Comparison of ENCODE assay signal across 9 mouse cellular contexts in genomic region chr12:103343456-103343855, GRCm38 (mm10). TPM values are rescaled to one million over a fixed set of nuclear protein-coding genes. Genes with fewer than 3 reads are reported as not detected.
DNase-seq lines count a peak whose midpoint lies in the region; ATAC-seq and TF ChIP-seq lines count a peak whose summit lies in the region.
"Had no signal": no experiment of that assay in that cellular context is flagged by ENCODE, and none has a peak within 500 bp of the region (broad histone marks: within the 10 kb centered on the region; RNA-seq: fewer than 3 reads in every experiment).

No protein-coding gene starts in this region.

- no peaks in the 10 kb centered on the region; the same call in 1 of the 2 replicates for H3K36me3 ChIP-seq in heart, adult 2 months (ENCODE audit: control insufficient read depth, insufficient read depth, low read length)
- H3K36me3 ChIP-seq in heart, embryonic 11.5 days (ENCODE audit: control insufficient read depth, insufficient read depth, low read length), result no peaks in the 10 kb centered on the region
- H3K36me3 ChIP-seq in liver, embryonic 15.5 days (replicated peaks), result no peaks in the 10 kb centered on the region
- H3K36me3 ChIP-seq in spleen, adult 2 months (ENCODE audit: control insufficient read depth, insufficient read depth, low read length), result no peaks in the 10 kb centered on the region
- H3K36me3 ChIP-seq in midbrain, embryonic 10.5 days, result no peaks in the 10 kb centered on the region

- no peak for TF ChIP-seq POLR2A in heart, adult 2 months (IDR thresholded peaks at IDR 0.05; ENCODE audit: insufficient read depth, low read depth, low read length)
- TF ChIP-seq POLR2A in spleen, adult 2 months (IDR thresholded peaks at IDR 0.05; ENCODE audit: low read depth, low read length), result no peak

- no peak for TF ChIP-seq EP300 in heart, adult 2 months (IDR thresholded peaks at IDR 0.05; ENCODE audit: insufficient read depth, low read depth, low read length)

- no peaks in the 10 kb centered on the region; the same call in 1 of the 2 replicates for H3K79me2 ChIP-seq in heart, adult 2 months (replicated peaks; ENCODE audit: control insufficient read depth, insufficient read depth, low read length)

- 63% methylated on average over 8 of the region's 8 CpGs for WGBS in heart, adult 2 months
- WGBS in heart, embryonic 11.5 days (ENCODE audit: insufficient replicate concordance), result 66% methylated on average over 8 of the region's 8 CpGs
- WGBS in liver, embryonic 15.5 days (ENCODE audit: insufficient replicate concordance), result 14% methylated on average over 8 of the region's 8 CpGs
- WGBS in spleen, adult 2 months, result 16% methylated on average over 8 of the region's 8 CpGs
- WGBS in midbrain, embryonic 10.5 days, result 79% methylated on average over 8 of the region's 8 CpGs

- intact Hi-C loops in heart, adult 2 months (cut with DNase I), result no loop called here

- peaks cover 12% of the 10 kb centered on the region for H3K4me1 ChIP-seq in heart, adult 2 months (ENCODE audit: control insufficient read depth, insufficient read depth, low read length)
- peaks cover 11% of the 10 kb centered on the region; the same call in 1 of the 2 replicates for H3K4me1 ChIP-seq in heart, embryonic 11.5 days (ENCODE audit: control insufficient read depth, insufficient read depth, low read length)
- H3K4me1 ChIP-seq in liver, embryonic 15.5 days (replicated peaks), result peaks cover 15% of the 10 kb centered on the region
- peaks cover 69% of the 10 kb centered on the region for H3K4me1 ChIP-seq in spleen, adult 2 months (ENCODE audit: control insufficient read depth, insufficient read depth, insufficient read length)
- H3K4me1 ChIP-seq in midbrain, embryonic 10.5 days, result peaks cover 8% of the 10 kb centered on the region

- H3K9me3 ChIP-seq in heart, embryonic 11.5 days (replicated peaks; ENCODE audit: control insufficient read depth, low read length), result no peaks in the 10 kb centered on the region
- H3K9me3 ChIP-seq in liver, embryonic 15.5 days (replicated peaks), result no peaks in the 10 kb centered on the region
- no peaks in the 10 kb centered on the region for H3K9me3 ChIP-seq in midbrain, embryonic 10.5 days (replicated peaks)

- H3K9ac ChIP-seq in heart, adult 2 months (ENCODE audit: low read depth, low read length), result 0 out of 2 replicates have a peak overlapping the region, but pooled peaks have one; percentile 8
- no peak overlapping the region for H3K9ac ChIP-seq in heart, embryonic 11.5 days (ENCODE audit: low read depth, low read length)
- H3K9ac ChIP-seq in liver, embryonic 15.5 days, result no peak overlapping the region
- H3K9ac ChIP-seq: lung, embryonic 14.5 days had no signal

- no peak for ATAC-seq in heart, embryonic 11.5 days (replicated peaks; ENCODE audit: insufficient number of reproducible peaks, low FRiP score, low TSS enrichment)
- ATAC-seq in liver, embryonic 15.5 days (ENCODE audit: insufficient read depth), result peak; percentile 57

- H3K27me3 ChIP-seq in heart, adult 2 months (ENCODE audit: control insufficient read depth, insufficient read depth, low read length), result no peaks in the 10 kb centered on the region
- no peaks in the 10 kb centered on the region for H3K27me3 ChIP-seq in heart, embryonic 11.5 days (ENCODE audit: control insufficient read depth, insufficient read depth, low read length)
- no peaks in the 10 kb centered on the region for H3K27me3 ChIP-seq in liver, embryonic 15.5 days
- H3K27me3 ChIP-seq in spleen, adult 2 months (ENCODE audit: control insufficient read depth, insufficient read depth, low read length), result no peaks in the 10 kb centered on the region
- peaks cover 12% of the 10 kb centered on the region; the same call in 1 of the 2 replicates for H3K27me3 ChIP-seq in midbrain, embryonic 10.5 days (ENCODE audit: low read depth, poor library complexity, severe bottlenecking)

- no peak overlapping the region; the same call in 1 of the 2 replicates for H3K27ac ChIP-seq in heart, adult 2 months
- H3K27ac ChIP-seq in heart, embryonic 11.5 days (ENCODE audit: low read depth, low read length), result no peak overlapping the region
- peak overlapping the region; percentile 10; the same call in 1 of the 2 replicates for H3K27ac ChIP-seq in liver, embryonic 15.5 days (replicated peaks)
- H3K27ac ChIP-seq in spleen, adult 2 months (ENCODE audit: insufficient read depth, low read length), result peak overlapping the region; percentile 84
- H3K27ac ChIP-seq in midbrain, embryonic 10.5 days (replicated peaks), result no peak overlapping the region

- H3K4me2 ChIP-seq in heart, embryonic 11.5 days, result no peak overlapping the region
- no peak overlapping the region for H3K4me2 ChIP-seq in liver, embryonic 15.5 days
- H3K4me2 ChIP-seq: lung, embryonic 14.5 days had no signal

- no peak overlapping the region for H3K4me3 ChIP-seq in heart, adult 2 months
- no peak overlapping the region for H3K4me3 ChIP-seq in heart, embryonic 11.5 days (ENCODE audit: low read depth, low read length)
- no peak overlapping the region for H3K4me3 ChIP-seq in liver, embryonic 15.5 days (replicated peaks)
- no peak overlapping the region for H3K4me3 ChIP-seq in spleen, adult 2 months (ENCODE audit: extremely low read depth, insufficient read depth, insufficient read length)
- H3K4me3 ChIP-seq in midbrain, embryonic 10.5 days, result no peak overlapping the region

- DNase-seq in heart, adult 2 months, result peak in 1 of 2 experiments; percentile 75
- peak; percentile 90 for DNase-seq in MEL-GATA-1-ER (ENCODE audit: extremely low read depth, low read depth)
- DNase-seq in spleen, adult 2 months (ENCODE audit: low read depth in 1 of 2, low spot score in 2 of 2), result peak; percentile 76 to 82
- DNase-seq in urinary bladder, postnatal 36 days (ENCODE audit: low spot score in 2 of 2), result no peak
- no peak for DNase-seq in midbrain, embryonic 10.5 days (ENCODE audit: low spot score)
- DNase-seq in gastrocnemius, adult 8-10 months (ENCODE audit: low spot score in 2 of 2), result no peak
- DNase-seq: lung, embryonic 14.5 days had no signal

- TF ChIP-seq CTCF in heart, adult 2 months (IDR thresholded peaks at IDR 0.05), result no peak
- no peak for TF ChIP-seq CTCF in spleen, adult 2 months (IDR thresholded peaks at IDR 0.05; ENCODE audit: extremely low read depth, insufficient read depth, insufficient read length, insufficient replicate concordance)

RNA-seq across cellular contexts. Expression of gene Asb2, which starts 12.3 kb away (rescaled TPM):
- 100 to 1,000 TPM; 419 to 533 TPM for total RNA-seq in heart, adult 2 months (2021)
- 505 and 541 TPM in 2 replicates for polyA plus RNA-seq in heart, adult 2 months (2012; rRNA removed)
- 225 and 236 TPM in 2 replicates for polyA plus RNA-seq in heart, embryonic 11.5 days (2014; fragmentation: Nextera tagmentation; extraction: Ambion mirVana)
- polyA plus RNA-seq in liver, embryonic 15.5 days (2015; fragmentation: Nextera tagmentation; extraction: Ambion mirVana), result 3.5 and 3.9 TPM in 2 replicates
- polyA plus RNA-seq in spleen, adult 2 months (2012; rRNA removed), result 128 and 216 TPM in 2 replicates
- 0.53 and 0.83 TPM in 2 replicates for polyA plus RNA-seq in midbrain, embryonic 10.5 days (2016; fragmentation: Nextera tagmentation; extraction: Ambion mirVana)
- total RNA-seq in gastrocnemius, adult 8-10 months (2022), result 100 to 1,000 TPM; 524 to 740 (median 599) TPM

RNA-seq across cellular contexts. Expression of gene Fam181a, which starts 32.7 kb away (rescaled TPM):
- not detected for total RNA-seq in heart, adult 2 months (2021)
- not detected in 2 replicates for polyA plus RNA-seq in heart, adult 2 months (2012; rRNA removed)
- polyA plus RNA-seq in heart, embryonic 11.5 days (2014; fragmentation: Nextera tagmentation; extraction: Ambion mirVana), result not detected in 2 replicates
- polyA plus RNA-seq in liver, embryonic 15.5 days (2015; fragmentation: Nextera tagmentation; extraction: Ambion mirVana), result not detected in 2 replicates
- not detected in 2 replicates for polyA plus RNA-seq in spleen, adult 2 months (2012; rRNA removed)
- 52.7 and 54.9 TPM in 2 replicates for polyA plus RNA-seq in midbrain, embryonic 10.5 days (2016; fragmentation: Nextera tagmentation; extraction: Ambion mirVana)
- not detected for total RNA-seq in gastrocnemius, adult 8-10 months (2022)

RNA-seq across cellular contexts. Expression of gene Otub2, which starts 45.0 kb away (rescaled TPM):
- total RNA-seq in heart, adult 2 months (2021), result 1 to 10 TPM; 3.1 to 3.2 TPM
- 4.1 and 6.4 TPM in 2 replicates for polyA plus RNA-seq in heart, adult 2 months (2012; rRNA removed)
- polyA plus RNA-seq in heart, embryonic 11.5 days (2014; fragmentation: Nextera tagmentation; extraction: Ambion mirVana), result 20.1 and 24.3 TPM in 2 replicates
- polyA plus RNA-seq in liver, embryonic 15.5 days (2015; fragmentation: Nextera tagmentation; extraction: Ambion mirVana), result 28.5 and 28.9 TPM in 2 replicates
- polyA plus RNA-seq in spleen, adult 2 months (2012; rRNA removed), result 4.9 and 5.7 TPM in 2 replicates
- polyA plus RNA-seq in midbrain, embryonic 10.5 days (2016; fragmentation: Nextera tagmentation; extraction: Ambion mirVana), result 11.8 and 12.7 TPM in 2 replicates
- 10 to 100 TPM in 1 of 4 experiments, 1 to 10 TPM in 3; 5.3 to 20.3 (median 7.7) TPM for total RNA-seq in gastrocnemius, adult 8-10 months (2022)

Comparison
In these comparisons a context has a peak if more than half of its experiments do, and no peak if none do; other contexts are left out.
1. DNase-seq: peak in MEL-GATA-1-ER (single experiment) and spleen, adult 2 months (2 of 2); none in urinary bladder, postnatal 36 days (0 of 2), midbrain, embryonic 10.5 days (single experiment) and gastrocnemius, adult 8-10 months (0 of 2).
2. H3K27ac ChIP-seq: peak in liver, embryonic 15.5 days (single experiment) and spleen, adult 2 months (single experiment); none in heart, adult 2 months (single experiment), heart, embryonic 11.5 days (single experiment) and midbrain, embryonic 10.5 days (single experiment).
3. RNA of gene Asb2, which starts 12.3 kb away (polyA plus RNA-seq): 505 to 541 TPM in heart, adult 2 months, 225 to 236 TPM in heart, embryonic 11.5 days and 128 to 216 TPM in spleen, adult 2 months; 3.5 to 3.9 TPM in liver, embryonic 15.5 days and 0.53 to 0.83 TPM in midbrain, embryonic 10.5 days; every median in the first group is over 10 times any median in the second.
4. RNA of gene Fam181a, which starts 32.7 kb away (polyA plus RNA-seq): 52.7 to 54.9 TPM in midbrain, embryonic 10.5 days; not detected in heart, adult 2 months, not detected in heart, embryonic 11.5 days, not detected in liver, embryonic 15.5 days and not detected in spleen, adult 2 months; every median in the first group is over 10 times any median in the second.